Mouse (Mus musculus) heart, embryonic 12.5 days (tissue): ENCODE results near the gene Sult1a1. TPM values are rescaled to one million over a fixed set of nuclear protein-coding genes. Genes with fewer than 3 reads are reported as not detected.

Experiments
- ATAC-seq: fragments of 200-750 bp; cut with Nextera tagmentation; 2 replicates; pipeline ENCODE4 v1.8.0; 2017; ENCODE audit warnings: moderate TSS enrichment, moderate library complexity; ENCODE audit not compliant: insufficient number of reproducible peaks, low FRiP score
- H3K27ac ChIP-seq: fragments of 300-500 bp; sonication (generic); 2 replicates; pipeline ENCODE4 v1.5.1; 2016; ENCODE audit warnings: mild to moderate bottlenecking, moderate library complexity; ENCODE audit not compliant: poor library complexity, severe bottlenecking
- H3K27me3 ChIP-seq: fragments of 300-500 bp; sonication (generic); replicated peaks from 2 replicates; pipeline ENCODE4 v1.6.1; 2016; ENCODE audit warnings: mild to moderate bottlenecking, moderate library complexity
- H3K36me3 ChIP-seq: fragments of 300-500 bp; sonication (generic); 2 replicates; pipeline ENCODE4 v1.6.1; 2016; ENCODE audit warnings: mild to moderate bottlenecking, moderate library complexity
- H3K4me1 ChIP-seq: fragments of 300-500 bp; sonication (generic); replicated peaks from 2 replicates; pipeline ENCODE4 v1.6.1; 2016; ENCODE audit warnings: mild to moderate bottlenecking
- H3K4me2 ChIP-seq: fragments of 300-500 bp; sonication (generic); 2 replicates; pipeline ENCODE4 v1.6.1; 2016; ENCODE audit warnings: mild to moderate bottlenecking, moderate library complexity
- H3K4me3 ChIP-seq: fragments of 300-500 bp; sonication (generic); 2 replicates; pipeline ENCODE4 v1.5.1; 2016; ENCODE audit warnings: mild to moderate bottlenecking
- H3K9ac ChIP-seq: fragments of 300-500 bp; sonication (generic); 2 replicates; pipeline ENCODE4 v1.6.1; 2016; ENCODE audit warnings: mild to moderate bottlenecking, moderate library complexity
- H3K9me3 ChIP-seq: fragments of 300-500 bp; sonication (generic); replicated peaks from 2 replicates; pipeline ENCODE4 v1.6.1; 2016; ENCODE audit warnings: mild to moderate bottlenecking, moderate library complexity
- WGBS: fragments of 180-500 bp; shearing (Covaris S2); methylation state at CpG from one replicate; pipeline ENCODE4 v1.1.7; 2016; 5-methylcytosine and 5-hydroxymethylcytosine counted together
- polyA plus RNA-seq: library from polyadenylated mRNA; unstranded; fragments of >200 nt; fragmentation: Nextera tagmentation; extraction: Ambion mirVana; gene quantifications from 2 replicates; pipeline ENCODE4 v1.2.1, GENCODE M21; 2016

The Sult1a1 gene
- polyA plus RNA-seq, 1 experiment from 2014 or later, result 3.7 TPM

DNA sequence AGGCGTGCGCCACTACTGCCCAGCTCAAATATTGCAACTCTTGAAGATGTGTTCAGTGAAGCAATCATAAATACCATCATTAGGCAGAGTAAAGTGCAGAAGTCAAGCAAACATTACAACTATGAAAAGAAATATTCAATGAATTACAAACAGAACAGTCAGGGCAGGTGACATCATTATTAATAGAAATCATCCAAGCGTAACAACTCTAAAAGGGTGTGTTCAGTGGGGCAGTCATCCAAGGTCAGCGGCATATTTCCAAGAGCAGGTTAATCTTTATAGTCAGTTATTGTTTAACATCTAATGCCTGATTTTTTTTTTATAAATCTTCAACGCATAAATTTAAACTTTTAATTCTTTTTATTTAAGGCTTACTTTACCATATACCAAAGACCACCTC lies 5.0 kb upstream of the Sult1a1 start:
- H3K36me3 ChIP-seq, result peaks cover 5% of the 10 kb centered on the region
- no peaks in the 10 kb centered on the region for H3K9me3 ChIP-seq
- no peak for ATAC-seq
- H3K9ac ChIP-seq, result no peak overlapping the region
- peaks cover 9% of the 10 kb centered on the region; the same call in 1 of the 2 replicates for H3K4me1 ChIP-seq
- H3K27ac ChIP-seq, result no peak overlapping the region
- no peaks in the 10 kb centered on the region for H3K27me3 ChIP-seq
- WGBS, result 93% methylated on average over 5 of the region's 5 CpGs
- no peak overlapping the region for H3K4me2 ChIP-seq
- no peak overlapping the region for H3K4me3 ChIP-seq

DNA sequence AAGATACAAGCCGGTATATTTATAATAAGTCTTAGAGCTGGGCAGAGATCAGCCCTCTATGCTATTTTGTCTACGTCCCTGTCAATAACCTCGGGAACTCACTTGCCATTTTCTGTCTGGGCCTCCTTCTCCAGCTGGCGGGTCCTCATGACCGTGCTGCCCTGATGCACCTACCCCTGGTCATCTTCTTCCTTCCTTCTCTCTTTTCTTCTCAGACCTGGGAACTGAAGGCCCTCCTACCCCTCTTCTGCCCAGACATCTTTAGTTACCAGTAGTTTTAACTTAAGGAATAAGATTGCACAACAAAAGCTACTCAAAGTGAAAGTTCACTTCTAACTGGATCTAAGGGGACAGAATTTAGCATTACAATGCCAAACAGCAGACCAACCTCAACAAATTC lies 3.5 kb upstream of the Sult1a1 start:
- no peak overlapping the region for H3K9ac ChIP-seq
- no peaks in the 10 kb centered on the region for H3K27me3 ChIP-seq
- H3K27ac ChIP-seq, result no peak overlapping the region
- 89% methylated on average over 5 of the region's 5 CpGs for WGBS
- peaks cover 7% of the 10 kb centered on the region for H3K36me3 ChIP-seq
- peaks cover 15% of the 10 kb centered on the region; the same call in 1 of the 2 replicates for H3K4me1 ChIP-seq
- H3K4me3 ChIP-seq, result no peak overlapping the region
- H3K9me3 ChIP-seq, result no peaks in the 10 kb centered on the region
- H3K4me2 ChIP-seq, result no peak overlapping the region
- no peak for ATAC-seq

DNA sequence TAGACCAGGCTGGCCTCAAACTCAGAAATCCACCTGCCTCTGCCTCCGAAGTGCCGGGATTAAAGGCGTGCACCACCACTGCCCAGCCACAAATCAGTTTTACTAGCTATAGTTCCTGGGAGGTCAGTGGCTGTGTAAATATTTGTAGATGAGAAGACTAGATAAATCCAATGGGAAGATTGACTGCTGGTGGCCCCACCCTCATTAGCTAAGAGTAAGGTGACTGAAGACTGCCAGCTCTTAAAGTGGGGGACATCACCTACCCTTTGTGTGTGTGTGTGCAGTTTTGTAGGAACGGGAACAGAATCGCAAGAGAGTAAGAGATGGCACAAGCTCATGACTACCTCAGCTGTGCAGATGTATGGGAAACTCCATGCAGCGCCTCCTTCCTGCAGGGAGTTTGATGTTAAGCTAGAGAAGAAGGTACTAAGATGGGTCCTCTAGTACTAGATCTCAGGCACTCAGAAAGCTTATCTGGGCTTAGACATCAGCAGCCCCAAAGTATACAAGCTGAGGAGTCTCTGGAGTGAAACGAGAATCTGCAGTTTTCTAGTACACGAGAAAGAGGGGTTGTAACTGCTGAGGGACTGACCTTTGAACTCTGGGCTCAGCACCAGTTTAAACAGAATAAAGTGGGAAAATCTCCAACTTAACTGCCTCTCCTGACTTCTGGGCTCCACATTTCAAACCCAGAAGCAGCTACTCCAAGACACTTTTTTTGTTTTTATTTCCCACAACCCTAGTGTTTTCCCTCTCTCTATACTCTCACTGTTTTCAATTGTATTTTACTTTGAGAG lies 2.5 kb upstream of the Sult1a1 start:
- peaks cover 7% of the 10 kb centered on the region for H3K36me3 ChIP-seq
- H3K9ac ChIP-seq, result no peak overlapping the region
- no peak for ATAC-seq
- peaks cover 15% of the 10 kb centered on the region; the same call in 1 of the 2 replicates for H3K4me1 ChIP-seq
- H3K27me3 ChIP-seq, result no peaks in the 10 kb centered on the region
- H3K27ac ChIP-seq, result no peak overlapping the region
- H3K4me3 ChIP-seq, result no peak overlapping the region
- 84% methylated on average over 8 of the region's 8 CpGs for WGBS
- H3K9me3 ChIP-seq, result no peaks in the 10 kb centered on the region
- H3K4me2 ChIP-seq, result no peak overlapping the region

DNA sequence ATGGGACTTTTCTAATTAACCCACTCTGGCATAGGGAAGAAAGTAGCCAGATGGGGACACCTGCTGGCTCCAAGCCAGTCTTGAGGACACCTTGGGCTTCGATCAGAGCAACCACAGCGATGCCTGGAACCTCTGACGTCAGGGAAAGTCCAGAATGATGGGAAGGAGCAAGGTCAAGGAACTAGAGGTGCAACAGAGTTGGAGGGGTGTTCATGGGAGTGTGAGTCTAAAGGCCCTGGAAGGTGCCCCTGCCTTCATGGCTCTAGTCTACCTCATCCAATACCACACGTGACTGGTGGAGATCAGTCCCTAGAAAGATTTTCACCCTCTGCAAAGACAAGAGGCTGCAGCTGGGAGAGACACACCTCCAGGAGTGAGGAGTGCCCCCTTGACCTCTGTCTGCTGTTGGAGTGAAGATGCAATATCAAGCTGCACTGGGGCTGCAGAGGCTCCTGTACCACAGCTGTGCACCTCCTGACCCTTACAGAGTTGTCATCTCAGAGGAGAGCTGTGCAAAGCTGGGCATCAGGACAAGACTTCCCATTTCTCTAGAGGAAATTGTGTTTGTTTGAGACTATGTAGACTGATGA lies 494 bp upstream of the Sult1a1 start:
- Histone ChIP-seq H3K9me3 (no peaks in the 10 kb centered on the region), H3K36me3 (peaks cover 18% of the 10 kb centered on the region), H3K4me3 (no peak overlapping the region), H3K4me2 (no peak overlapping the region), H3K4me1 (peaks cover 15% of the 10 kb centered on the region; the same call in 1 of the 2 replicates), H3K27ac (0 out of 2 replicates have a peak overlapping the region, but pooled peaks have one; percentile 30), H3K9ac (no peak overlapping the region), H3K27me3 (no peaks in the 10 kb centered on the region)
- ATAC-seq, result no peak
- WGBS, result 77% methylated on average over 4 of the region's 4 CpGs

DNA sequence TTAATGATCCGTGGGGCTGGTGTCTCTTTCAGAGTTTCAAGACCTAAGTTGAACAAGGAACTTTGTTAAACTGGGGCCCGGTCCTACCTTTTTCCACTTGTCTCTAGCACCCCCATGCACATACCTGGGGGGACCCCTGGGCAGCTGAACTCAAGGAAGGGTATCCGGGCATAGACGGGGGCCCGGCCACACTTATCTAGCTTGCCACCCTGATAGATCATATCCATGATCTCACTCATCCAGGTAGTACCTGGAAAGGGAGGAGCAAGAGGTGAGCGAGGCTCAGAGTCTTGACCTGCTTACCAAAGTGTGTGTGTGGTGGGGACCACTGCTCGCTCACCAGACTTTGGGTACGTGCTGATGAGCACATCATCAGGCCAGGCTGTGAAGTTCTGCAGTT lies 1.1 kb downstream of the Sult1a1 start:
- Histone ChIP-seq H3K27ac (no peak overlapping the region), H3K4me2 (no peak overlapping the region), H3K9me3 (no peaks in the 10 kb centered on the region), H3K27me3 (no peaks in the 10 kb centered on the region), H3K4me3 (no peak overlapping the region), H3K9ac (no peak overlapping the region), H3K4me1 (peaks cover 15% of the 10 kb centered on the region; the same call in 1 of the 2 replicates), H3K36me3 (peaks cover 24% of the 10 kb centered on the region)
- 91% methylated on average over 8 of the region's 8 CpGs for whole genome bisulfite sequencing
- ATAC-seq, result no peak

DNA sequence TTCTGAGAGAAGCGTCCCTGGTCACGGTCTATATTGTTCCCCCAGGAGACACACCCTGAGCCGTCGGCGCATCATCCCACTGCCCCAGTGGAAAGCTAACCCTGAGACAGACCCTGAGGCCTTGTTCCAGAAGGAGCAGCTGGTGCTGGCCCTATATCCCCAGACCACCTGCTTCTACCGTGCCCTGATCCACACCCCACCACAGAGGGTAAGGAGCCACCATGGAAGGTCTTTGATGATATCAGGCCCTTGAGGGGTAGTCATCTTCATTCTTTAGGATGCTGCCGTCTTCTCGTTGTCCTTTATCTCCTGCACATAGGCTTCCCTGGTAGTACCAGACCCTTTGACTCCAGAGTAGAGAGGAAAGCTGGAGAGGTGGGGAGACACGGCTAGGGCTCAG lies 4.1 kb downstream of the Sult1a1 start:
- Histone ChIP-seq H3K36me3 (peaks cover 22% of the 10 kb centered on the region), H3K27ac (no peak overlapping the region), H3K27me3 (no peaks in the 10 kb centered on the region), H3K4me2 (no peak overlapping the region), H3K9ac (no peak overlapping the region), H3K9me3 (no peaks in the 10 kb centered on the region), H3K4me1 (peaks cover 15% of the 10 kb centered on the region; the same call in 1 of the 2 replicates), H3K4me3 (no peak overlapping the region)
- 91% methylated on average over 9 of the region's 9 CpGs for WGBS
- no peak for ATAC-seq

DNA sequence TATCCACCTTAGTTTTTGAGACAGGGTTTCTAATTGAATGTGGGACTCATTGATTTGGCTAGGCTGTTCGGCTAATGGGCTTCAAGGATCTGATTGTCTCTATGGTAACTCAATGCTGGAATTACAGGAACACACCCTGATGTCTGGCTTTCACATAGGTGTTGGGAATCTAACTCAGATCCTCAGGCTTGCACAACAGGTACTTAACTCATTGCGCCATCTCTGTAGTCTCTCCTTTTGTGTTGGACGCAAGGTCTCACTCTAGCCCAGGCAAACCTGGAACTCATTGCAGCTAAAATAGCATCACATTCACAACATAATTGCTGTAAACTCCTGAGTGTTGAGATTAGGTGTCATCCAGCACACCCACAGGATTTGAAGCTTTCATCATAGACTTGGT lies 6.1 kb downstream of the Sult1a1 start:
- H3K9ac ChIP-seq, result no peak overlapping the region
- ATAC-seq, result no peak
- WGBS, result 62% methylated on average over 3 of the region's 3 CpGs
- 0 out of 2 replicates have a peak, but pooled peaks cover 1% of the 10 kb centered on the region for H3K4me1 ChIP-seq
- no peak overlapping the region for H3K4me2 ChIP-seq
- no peaks in the 10 kb centered on the region for H3K9me3 ChIP-seq
- H3K36me3 ChIP-seq, result peaks cover 36% of the 10 kb centered on the region
- H3K4me3 ChIP-seq, result no peak overlapping the region
- H3K27ac ChIP-seq, result no peak overlapping the region
- no peaks in the 10 kb centered on the region for H3K27me3 ChIP-seq

DNA sequence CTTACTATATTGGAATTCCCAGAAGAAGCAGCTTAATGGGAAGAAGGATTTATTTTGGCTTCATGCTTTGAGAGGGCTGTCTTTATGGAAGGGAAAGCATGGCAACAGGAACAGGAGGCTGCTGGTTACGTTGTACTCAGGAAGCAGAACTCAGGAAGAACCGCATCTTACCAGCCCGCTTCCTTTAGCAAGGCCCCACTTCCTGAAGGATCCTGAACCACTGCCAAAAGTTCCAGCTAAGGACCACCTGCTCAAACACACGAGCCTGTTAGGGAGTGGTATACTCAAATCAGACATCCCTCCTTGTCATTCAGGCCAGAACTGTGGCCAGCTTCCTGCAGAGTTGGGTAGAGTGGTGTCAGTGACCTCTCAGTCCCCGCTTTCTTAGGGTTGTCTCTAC lies 7.8 kb downstream of the Sult1a1 start:
- Histone ChIP-seq H3K27me3 (no peaks in the 10 kb centered on the region), H3K27ac (peak overlapping the region; percentile 76), H3K36me3 (peaks cover 39% of the 10 kb centered on the region), H3K9me3 (no peaks in the 10 kb centered on the region), H3K4me1 (no peaks in the 10 kb centered on the region), H3K9ac (no peak overlapping the region), H3K4me3 (no peak overlapping the region), H3K4me2 (no peak overlapping the region)
- ATAC-seq, result no peak
- 63% methylated on average over 5 of the region's 5 CpGs for WGBS

DNA sequence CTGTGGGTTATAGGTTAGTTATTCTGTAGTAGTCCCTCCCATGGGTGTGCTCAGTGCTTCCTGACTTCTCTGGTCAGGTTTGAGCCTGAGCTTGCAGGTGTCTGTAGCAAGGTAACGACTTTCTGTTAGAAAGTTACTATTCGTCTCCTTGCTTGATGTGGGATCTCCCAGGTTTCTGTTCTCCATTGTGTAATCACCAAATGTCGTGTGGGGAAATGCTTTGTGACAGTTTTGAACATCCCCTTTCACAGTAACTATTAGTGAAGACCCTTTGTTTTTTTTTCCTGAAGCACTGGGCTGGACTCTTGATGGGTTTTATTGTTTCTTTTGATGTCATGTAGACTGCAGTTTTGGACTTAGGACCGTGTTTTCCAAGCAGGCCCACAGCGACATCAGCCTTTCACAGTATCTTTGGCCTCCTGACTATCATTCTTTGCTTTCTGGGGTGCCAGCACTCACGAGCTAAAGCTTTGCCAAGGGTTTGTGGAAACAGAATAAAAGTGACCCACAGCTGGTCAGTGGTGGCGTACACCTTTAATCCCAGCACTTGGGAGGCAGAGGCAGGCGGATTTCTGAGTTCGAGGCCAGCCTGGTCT lies 8.6 kb downstream of the Sult1a1 start:
- H3K27ac ChIP-seq, result peak overlapping the region; percentile 76; the same call in 1 of the 2 replicates
- WGBS, result 85% methylated on average over 9 of the region's 9 CpGs

DNA sequence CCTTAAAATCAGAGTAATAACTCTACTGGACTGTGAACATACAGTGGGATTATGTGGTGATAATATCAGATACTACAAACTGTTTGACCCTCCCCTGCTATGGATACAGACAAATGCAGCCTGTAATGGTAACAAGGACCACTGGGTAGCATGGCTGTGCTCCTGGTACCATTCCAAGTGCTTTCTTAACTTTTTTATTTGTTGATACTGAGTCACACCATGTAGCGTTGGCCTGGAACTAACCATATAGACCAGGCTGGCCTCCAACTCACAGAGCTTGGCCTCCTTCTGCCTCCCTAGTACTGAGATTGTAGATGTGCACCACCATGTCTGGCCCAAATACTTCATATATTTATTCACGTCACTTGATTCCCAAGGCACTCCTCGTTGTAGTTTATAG lies 11.0 kb downstream of the Sult1a1 start:
- H3K9me3 ChIP-seq, result no peaks in the 10 kb centered on the region
- no peaks in the 10 kb centered on the region for H3K27me3 ChIP-seq
- no peak overlapping the region for H3K9ac ChIP-seq
- H3K27ac ChIP-seq, result no peak overlapping the region
- H3K4me3 ChIP-seq, result no peak overlapping the region
- WGBS, result 95% methylated on average over 3 of the region's 3 CpGs
- no peak for ATAC-seq
- no peaks in the 10 kb centered on the region for H3K4me1 ChIP-seq
- H3K4me2 ChIP-seq, result no peak overlapping the region
- peaks cover 24% of the 10 kb centered on the region for H3K36me3 ChIP-seq

More for the DNA sequence above, 8.6 kb downstream of the Sult1a1 start:
- Histone ChIP-seq H3K9me3 (no peaks in the 10 kb centered on the region), H3K36me3 (peaks cover 37% of the 10 kb centered on the region), H3K27me3 (no peaks in the 10 kb centered on the region), H3K4me1 (no peaks in the 10 kb centered on the region), H3K9ac (no peak overlapping the region), H3K4me3 (no peak overlapping the region), H3K4me2 (no peak overlapping the region)
- no peak for ATAC-seq

DNA sequence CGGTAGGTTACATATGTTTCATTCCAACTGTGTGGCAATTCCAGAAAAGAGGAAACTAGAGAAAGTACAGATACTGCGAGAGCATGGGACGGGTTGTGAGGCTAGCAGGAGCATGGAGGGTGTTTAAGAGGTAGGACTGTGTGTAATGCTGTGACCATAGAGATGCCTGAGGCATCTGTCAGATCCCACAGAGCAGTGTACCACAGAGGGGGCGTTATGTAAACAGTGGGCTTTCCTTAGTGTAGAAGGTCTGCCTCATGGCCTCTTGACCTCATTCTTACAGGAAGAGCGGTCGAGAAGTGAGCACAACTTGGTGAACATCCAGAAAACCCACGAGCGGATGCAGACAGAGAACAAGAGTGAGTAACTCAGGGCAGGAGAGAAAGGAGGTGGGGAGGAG lies 12.6 kb downstream of the Sult1a1 start:
- H3K9ac ChIP-seq, result no peak overlapping the region
- WGBS, result 69% methylated on average over 8 of the region's 8 CpGs
- peaks cover 24% of the 10 kb centered on the region for H3K36me3 ChIP-seq
- no peaks in the 10 kb centered on the region for H3K4me1 ChIP-seq
- no peaks in the 10 kb centered on the region for H3K9me3 ChIP-seq
- peak; percentile 45; the same call in 1 of the 2 replicates for ATAC-seq
- H3K4me3 ChIP-seq, result no peak overlapping the region
- no peak overlapping the region for H3K4me2 ChIP-seq
- no peak overlapping the region for H3K27ac ChIP-seq
- H3K27me3 ChIP-seq, result no peaks in the 10 kb centered on the region
